Mouse (Mus musculus) C2C12 (cell line): ENCODE data around the gene Krt24.

Experiments
- CTCF ChIP-seq: IDR thresholded peaks from one replicate; pipeline ENCODE4 v1.5.1; 2011; ENCODE audit not compliant: control insufficient read depth, insufficient read depth, insufficient read length
- FOSL1 ChIP-seq: IDR thresholded peaks from one replicate; pipeline ENCODE4 v1.8.0; 2011; ENCODE audit warnings: mild to moderate bottlenecking, low read length; ENCODE audit not compliant: poor library complexity, insufficient read depth, severe bottlenecking
- MAX ChIP-seq: IDR thresholded peaks from one replicate; pipeline ENCODE4 v1.6.1; 2011; ENCODE audit warnings: mild to moderate bottlenecking, control low read depth
- MYOD1 ChIP-seq: IDR thresholded peaks from one replicate; pipeline ENCODE4 v1.6.1; 2011; ENCODE audit warnings: low read depth; ENCODE audit not compliant: control insufficient read depth, insufficient read length
- MYOG ChIP-seq: IDR thresholded peaks from one replicate; pipeline ENCODE4 v1.6.1; 2011; ENCODE audit not compliant: control insufficient read depth, insufficient read length; ENCODE audit errors: extremely low read depth
- USF1 ChIP-seq: IDR thresholded peaks from one replicate; pipeline ENCODE4 v1.6.1; 2011; ENCODE audit warnings: low read depth, mild to moderate bottlenecking, control low read depth, moderate library complexity

- TF ChIP-seq CTCF (no peak), USF1 (no peak), MYOD1 (no peak), MYOG (no peak), MAX (no peak), FOSL1 (no peak)
Observed at GRCm38 (mm10) chr11:99252671-99253070, 32.4 kb downstream of the Krt24 start.
